24 mouse cellular contexts compared by ENCODE assay signal in the genomic region with DNA sequence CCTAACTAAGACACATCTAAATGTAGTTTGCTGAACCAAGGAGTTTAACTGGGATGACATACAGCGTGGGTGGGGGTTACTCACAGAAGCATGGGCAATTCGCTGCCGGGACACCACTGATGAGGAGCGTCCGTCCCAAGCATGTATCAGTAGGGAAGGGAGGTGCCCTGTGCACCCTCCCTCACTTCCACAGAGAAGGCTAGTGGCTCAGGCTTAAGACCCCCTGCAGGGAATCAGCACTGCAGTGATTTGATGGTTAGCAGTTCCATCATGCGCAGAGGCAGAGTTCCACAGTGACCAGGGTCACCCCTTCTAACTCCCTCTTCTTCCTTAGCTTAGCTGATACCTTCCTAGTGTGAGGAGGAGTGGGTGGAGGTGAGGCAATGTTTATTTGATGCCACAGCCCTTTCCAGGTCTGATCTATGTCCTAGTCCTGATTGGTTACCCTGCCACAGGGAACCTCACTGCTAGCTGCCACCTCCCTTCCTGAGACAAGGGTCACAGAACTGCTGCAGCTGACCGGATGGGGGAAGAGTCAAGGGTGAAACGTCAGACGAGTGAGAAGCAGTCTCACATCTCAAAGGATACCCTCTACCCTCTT. TPM values are rescaled to one million over a fixed set of nuclear protein-coding genes. Genes with fewer than 3 reads are reported as not detected.
DNase-seq lines count a peak whose midpoint lies in the region; ATAC-seq and TF ChIP-seq lines count a peak whose summit lies in the region.
"Had no signal": no experiment of that assay in that cellular context is flagged by ENCODE, and none has a peak within 500 bp of the region (broad histone marks: within the 10 kb centered on the region; RNA-seq: fewer than 3 reads in every experiment).

No protein-coding gene starts in this region.

- H3K4me1 ChIP-seq in intestine, embryonic 14.5 days (replicated peaks; ENCODE audit: control insufficient read depth, insufficient read depth, low read length) = peaks cover 9% of the 10 kb centered on the region; the same call in 1 of the 2 replicates
- peaks cover 9% of the 10 kb centered on the region for H3K4me1 ChIP-seq in intestine, embryonic 16.5 days (ENCODE audit: control insufficient read depth, insufficient read depth, low read length)
- H3K4me1 ChIP-seq in liver, embryonic 16.5 days (ENCODE audit: control insufficient read depth, low read depth, low read length) = peaks cover 5% of the 10 kb centered on the region
- no peaks in the 10 kb centered on the region; the same call in 1 of the 2 replicates for H3K4me1 ChIP-seq in stomach, postnatal 0 days (replicated peaks; ENCODE audit: control insufficient read depth, insufficient read depth)

- DNase-seq in intestine, embryonic 14.5 days (ENCODE audit: low spot score) = peak; percentile 41
- no peak for DNase-seq in liver
- peak; percentile 14 for DNase-seq in stomach, postnatal 0 days (ENCODE audit: low spot score)
- no peak for DNase-seq in Muller cell, postnatal 12 days (ENCODE audit: inconsistent ontology term)
- DNase-seq: adrenal gland, postnatal 10 days; B cell, adult 2 months; cerebellum, postnatal 10 days; embryo, embryonic 11 days; gastrocnemius, postnatal 14 days; kidney, postnatal 36 days; layer of hippocampus, adult 9-11 months; left cerebral cortex, postnatal 4 days; lung, postnatal 10 days; midbrain, embryonic 14.5 days; right cerebral cortex, postnatal 4 days had no signal

- H3K27ac ChIP-seq in intestine, embryonic 14.5 days (ENCODE audit: low read depth) = no peak overlapping the region
- no peak overlapping the region for H3K27ac ChIP-seq in intestine, embryonic 16.5 days (ENCODE audit: low read length)
- H3K27ac ChIP-seq in liver, embryonic 16.5 days (ENCODE audit: low read length) = no peak overlapping the region
- no peak overlapping the region for H3K27ac ChIP-seq in stomach, postnatal 0 days (replicated peaks)
- H3K27ac ChIP-seq: embryonic facial prominence, embryonic 15.5 days; heart, embryonic 13.5 days; hindbrain, embryonic 14.5 days; intestine, embryonic 15.5 days; left cerebral cortex, adult 2 months had no signal

- 70% methylated on average over 9 of the region's 9 CpGs for WGBS in intestine, embryonic 14.5 days
- WGBS in intestine, embryonic 16.5 days = 71% methylated on average over 9 of the region's 9 CpGs
- WGBS in liver, embryonic 16.5 days (ENCODE audit: insufficient replicate concordance) = 59% methylated on average over 9 of the region's 9 CpGs
- 69% methylated on average over 9 of the region's 9 CpGs for WGBS in stomach, postnatal 0 days

- H3K27me3 ChIP-seq in intestine, embryonic 14.5 days (replicated peaks; ENCODE audit: control insufficient read depth, insufficient read depth, low read length) = no peaks in the 10 kb centered on the region
- no peaks in the 10 kb centered on the region for H3K27me3 ChIP-seq in intestine, embryonic 16.5 days (replicated peaks; ENCODE audit: control insufficient read depth, insufficient read depth, low read length)
- H3K27me3 ChIP-seq in liver, embryonic 16.5 days (ENCODE audit: control insufficient read depth, insufficient read depth, low read depth, low read length) = no peaks in the 10 kb centered on the region
- no peaks in the 10 kb centered on the region for H3K27me3 ChIP-seq in stomach, postnatal 0 days (ENCODE audit: control insufficient read depth, insufficient read depth, low read length)
- H3K27me3 ChIP-seq: embryonic facial prominence, embryonic 15.5 days; heart, embryonic 13.5 days; intestine, embryonic 15.5 days had no signal

- no peak overlapping the region for H3K4me3 ChIP-seq in intestine, embryonic 14.5 days (ENCODE audit: low read depth, low read length)
- H3K4me3 ChIP-seq in intestine, embryonic 16.5 days (ENCODE audit: low read length) = no peak overlapping the region
- H3K4me3 ChIP-seq in liver, embryonic 16.5 days (ENCODE audit: low read depth, low read length) = no peak overlapping the region
- no peak overlapping the region for H3K4me3 ChIP-seq in stomach, postnatal 0 days (ENCODE audit: low read depth, low read length)
- H3K4me3 ChIP-seq: embryonic facial prominence, embryonic 15.5 days; heart, embryonic 13.5 days; intestine, embryonic 15.5 days; left cerebral cortex, adult 2 months; myocyte had no signal

- no peak for TF ChIP-seq EP300 in stomach, postnatal 0 days (optimal IDR thresholded peaks at IDR 0.05)

- H3K9ac ChIP-seq in intestine, embryonic 14.5 days (ENCODE audit: low read length) = no peak overlapping the region
- H3K9ac ChIP-seq in intestine, embryonic 16.5 days (ENCODE audit: low read depth, low read length) = no peak overlapping the region
- H3K9ac ChIP-seq in liver, embryonic 16.5 days (ENCODE audit: low read depth, low read length) = no peak overlapping the region
- no peak overlapping the region for H3K9ac ChIP-seq in stomach, postnatal 0 days (ENCODE audit: low read length)
- H3K9ac ChIP-seq: embryonic facial prominence, embryonic 15.5 days; hindbrain, embryonic 14.5 days; intestine, embryonic 15.5 days had no signal

- peaks cover 7% of the 10 kb centered on the region for H3K36me3 ChIP-seq in intestine, embryonic 14.5 days (ENCODE audit: control insufficient read depth, insufficient read depth, low read length)
- H3K36me3 ChIP-seq in intestine, embryonic 16.5 days (ENCODE audit: control insufficient read depth, insufficient read depth, low read length) = no peaks in the 10 kb centered on the region
- no peaks in the 10 kb centered on the region for H3K36me3 ChIP-seq in liver, embryonic 16.5 days (ENCODE audit: control insufficient read depth, insufficient read depth)
- no peaks in the 10 kb centered on the region for H3K36me3 ChIP-seq in stomach, postnatal 0 days (ENCODE audit: control insufficient read depth, insufficient read depth, low read length)

- H3K4me2 ChIP-seq in intestine, embryonic 14.5 days (ENCODE audit: low read length) = no peak overlapping the region
- H3K4me2 ChIP-seq in intestine, embryonic 16.5 days (ENCODE audit: low read depth, low read length) = no peak overlapping the region
- H3K4me2 ChIP-seq in liver, embryonic 16.5 days (ENCODE audit: low read depth, low read length) = no peak overlapping the region
- no peak overlapping the region for H3K4me2 ChIP-seq in stomach, postnatal 0 days (replicated peaks; ENCODE audit: low read depth)
- H3K4me2 ChIP-seq: embryonic facial prominence, embryonic 15.5 days; hindbrain, embryonic 14.5 days; intestine, embryonic 15.5 days had no signal

- ATAC-seq in intestine, embryonic 14.5 days (replicated peaks; ENCODE audit: low FRiP score, low TSS enrichment, low read depth) = no peak
- no peak for ATAC-seq in intestine, embryonic 16.5 days
- peak; percentile 55 for ATAC-seq in liver, embryonic 16.5 days (ENCODE audit: low read depth)
- ATAC-seq in common myeloid progenitor, adult 5-6 weeks (replicated peaks; ENCODE audit: low read depth, poor library complexity, severe bottlenecking) = 0 out of 2 replicates have a peak, but pooled peaks have one; percentile 4
- no peak for ATAC-seq in stomach, postnatal 0 days (ENCODE audit: low FRiP score, low TSS enrichment)
- ATAC-seq: intestine, embryonic 15.5 days had no signal

- no peaks in the 10 kb centered on the region for H3K9me3 ChIP-seq in intestine, embryonic 14.5 days (ENCODE audit: control insufficient read depth, low read length)
- H3K9me3 ChIP-seq in intestine, embryonic 16.5 days (ENCODE audit: control insufficient read depth, low read length) = no peaks in the 10 kb centered on the region
- H3K9me3 ChIP-seq in liver, embryonic 16.5 days (replicated peaks; ENCODE audit: control insufficient read depth, low read length) = no peaks in the 10 kb centered on the region
- H3K9me3 ChIP-seq in stomach, postnatal 0 days (ENCODE audit: control insufficient read depth, low read length) = no peaks in the 10 kb centered on the region
- H3K9me3 ChIP-seq: embryonic facial prominence, embryonic 15.5 days; heart, embryonic 13.5 days; intestine, embryonic 15.5 days had no signal

- TF ChIP-seq CTCF in stomach, postnatal 0 days (IDR thresholded peaks at IDR 0.05; ENCODE audit: low read depth) = no peak

RNA-seq across cellular contexts. Expression of a gene that starts 15.5 kb away (rescaled TPM):
- polyA plus RNA-seq in intestine, embryonic 14.5 days (2014; fragmentation: Nextera tagmentation; extraction: Ambion mirVana) = 23.4 and 24.8 TPM in 2 replicates
- polyA plus RNA-seq in intestine, embryonic 16.5 days (2015; fragmentation: Nextera tagmentation; extraction: Ambion mirVana) = 24.7 and 28.6 TPM in 2 replicates
- 0.90 and 0.94 TPM in 2 replicates for polyA plus RNA-seq in liver, embryonic 16.5 days (2015; fragmentation: Nextera tagmentation; extraction: Ambion mirVana)
- 1.5 TPM in 1 of 2 replicates, not detected in the other for total RNA-seq in common myeloid progenitor, adult 5-6 weeks (2017)
- polyA plus RNA-seq in stomach, postnatal 0 days (2015; fragmentation: Nextera tagmentation; extraction: Ambion mirVana) = 26.8 and 29.2 TPM in 2 replicates

Comparison
In these comparisons a context has a peak if more than half of its experiments do, and no peak if none do; other contexts are left out.
1. ATAC-seq: peak in liver, embryonic 16.5 days (single experiment) and common myeloid progenitor, adult 5-6 weeks (single experiment); none in intestine, embryonic 14.5 days (single experiment), intestine, embryonic 16.5 days (single experiment) and stomach, postnatal 0 days (single experiment).
2. DNase-seq: peak in intestine, embryonic 14.5 days (single experiment) and stomach, postnatal 0 days (single experiment); none in liver (single experiment) and Muller cell, postnatal 12 days (single experiment).
3. RNA of a gene that starts 15.5 kb away (polyA plus RNA-seq): 24.7 to 28.6 TPM in intestine, embryonic 16.5 days, 26.8 to 29.2 TPM in stomach, postnatal 0 days and 23.4 to 24.8 TPM in intestine, embryonic 14.5 days; 0.90 to 0.94 TPM in liver, embryonic 16.5 days; every median in the first group is over 10 times any median in the second.